Mouse (Mus musculus) ES-E14 (cell line): Measurements from ENCODE around the gene Nr1i3. TPM values are rescaled to one million over a fixed set of nuclear protein-coding genes. Genes with fewer than 3 reads are reported as not detected.
A peak's percentile ranks its signal among the peaks of the same experiment; 100 is the strongest.

Experiments used
- DNase-seq: peaks from one replicate; pipeline ENCODE4 v3.0.0-alpha.2; 2013; ENCODE audit warnings: low read depth, low spot score
- H3K27ac ChIP-seq: 2 replicates; pipeline ENCODE4 v1.5.1; 2012; ENCODE audit warnings: low read depth, mild to moderate bottlenecking, low read length, moderate library complexity, mixed read lengths; ENCODE audit not compliant: poor library complexity, insufficient read depth, severe bottlenecking
- H3K36me3 ChIP-seq: 2 replicates; pipeline ENCODE4 v1.6.1; 2012; ENCODE audit warnings: mild to moderate bottlenecking, low read length, moderate library complexity, mixed read lengths; ENCODE audit not compliant: control insufficient read depth, poor library complexity, insufficient read depth, severe bottlenecking
- H3K4me1 ChIP-seq, 2 experiments: fragments of 150-350 bp in 1 of 2; sonication (generic) in 1 of 2; 2 replicates each; pipeline ENCODE4 v1.6.1; 2012; ENCODE audit warnings: low read length in 2 of 2, mild to moderate bottlenecking in 1 of 2, mixed read lengths in 1 of 2; ENCODE audit not compliant: control insufficient read depth in 2 of 2, insufficient read depth in 2 of 2, poor library complexity in 1 of 2
- H3K4me3 ChIP-seq, 2 experiments: fragments of 150-350 bp in 1 of 2; sonication (generic) in 1 of 2; 2 replicates each; pipeline ENCODE4 v1.5.1; 2012; ENCODE audit warnings: low read length in 2 of 2, low read depth in 1 of 2, mild to moderate bottlenecking in 1 of 2, mixed read lengths in 1 of 2; ENCODE audit not compliant: insufficient read depth in 1 of 2, poor library complexity in 1 of 2, severe bottlenecking in 1 of 2
- H3K9ac ChIP-seq: 2 replicates; pipeline ENCODE4 v1.6.1; 2012; ENCODE audit warnings: low read depth, mild to moderate bottlenecking, low read length, mixed read lengths; ENCODE audit not compliant: poor library complexity, insufficient read depth, severe bottlenecking
- H3K9me3 ChIP-seq: fragments of 150-350 bp; sonication (generic); 2 replicates; pipeline ENCODE4 v1.6.1; 2012; ENCODE audit warnings: low read depth, mild to moderate bottlenecking, low read length; ENCODE audit not compliant: control insufficient read depth, insufficient read depth
- CHD2 ChIP-seq: IDR thresholded peaks from 2 replicates; pipeline ENCODE4 v1.6.1; 2014; ENCODE audit warnings: mild to moderate bottlenecking, low read depth, low read length, inconsistent platforms
- HCFC1 ChIP-seq: IDR thresholded peaks from 2 replicates; pipeline ENCODE4 v1.6.1; 2012; ENCODE audit warnings: low read length, inconsistent platforms, borderline replicate concordance; ENCODE audit not compliant: insufficient read depth
- MAFK ChIP-seq: IDR thresholded peaks from 2 replicates; pipeline ENCODE4 v1.6.1; 2014; ENCODE audit warnings: mild to moderate bottlenecking, low read depth, low read length, inconsistent platforms; ENCODE audit not compliant: insufficient read depth
- ZC3H11A ChIP-seq: IDR thresholded peaks from 2 replicates; pipeline ENCODE4 v1.6.1; 2012; ENCODE audit warnings: low read depth, mild to moderate bottlenecking, inconsistent platforms, low read length, borderline replicate concordance
- ZNF384 ChIP-seq: IDR thresholded peaks from 2 replicates; pipeline ENCODE4 v1.6.1; 2012; ENCODE audit warnings: low read depth, low read length, inconsistent platforms
- in situ Hi-C, 2 experiments: fragments of 600-800 bp; cut with MboI; formaldehyde crosslinking; loops; one replicate each; pipeline ENCODE4 v1.15.1; 2025; ENCODE audit warnings: low sequenced_read_pairs in 2 of 2, inconsistent platforms in 1 of 2; ENCODE audit not compliant: unreplicated experiment in 2 of 2
- total RNA-seq: library from RNA; depleted of rRNA; stranded (reverse); fragments of 300-350 nt; gene quantifications from 2 replicates; pipeline ENCODE4 v1.2.3, GENCODE M21; 2012

Nr1i3 gene
- total RNA-seq, 1 experiment, result 0.71 TPM

GRCm38 (mm10) chr1:171245353-171245752 is 31.6 kb downstream of the Nr1i3 start:
- no peak for DNase-seq
- TF ChIP-seq HCFC1, result no peak
- no peak for TF ChIP-seq ZNF384
- no peak for TF ChIP-seq CHD2
- TF ChIP-seq ZC3H11A, result no peak
- TF ChIP-seq MAFK, result no peak
- H3K9me3 ChIP-seq, result no peaks in the 10 kb centered on the region
- H3K4me1 ChIP-seq, result peaks cover 7 to 18% of the 10 kb centered on the region in 2 experiments
- in situ Hi-C loops, result loop anchor here (10.0 to 25.0 kb wide), 2 partner anchors 131 to 358 kb away; partner anchors contain the start of genes Cfap126 (in 1 of the 2), Dusp12 (in 1 of the 2) and Gm26620 (in 1 of the 2)
- H3K36me3 ChIP-seq, result peaks cover 8% of the 10 kb centered on the region
- no peak overlapping the region for H3K9ac ChIP-seq
- H3K27ac ChIP-seq, result no peak overlapping the region
- H3K4me3 ChIP-seq, result no peak overlapping the region

GRCm38 (mm10) chr1:171246709-171247452 is 33.1 kb downstream of the Nr1i3 start:
- TF ChIP-seq CHD2 (0 out of 2 replicates have a peak, but pooled peaks have one; percentile 36), ZNF384 (no peak), ZC3H11A (no peak; the same call in 1 of the 2 replicates), HCFC1 (peak; percentile 91)

GRCm38 (mm10) chr1:171247453-171247841 is 33.7 kb downstream of the Nr1i3 start:
- Histone ChIP-seq H3K4me1 (peaks cover 5 to 23% of the 10 kb centered on the region in 2 experiments; a peak in 3 of 4 replicates), H3K36me3 (0 out of 2 replicates have a peak, but pooled peaks cover 2% of the 10 kb centered on the region), H3K27ac (peak overlapping the region; percentile 71; the same call in 1 of the 2 replicates), H3K9ac (peak overlapping the region; percentile 71; the same call in 1 of the 2 replicates), H3K9me3 (no peaks in the 10 kb centered on the region), H3K4me3 (peak overlapping the region; percentile 85 to 95)
- no peak for DNase-seq
- in situ Hi-C loops, result loop anchor here (10.0 to 25.0 kb wide), 2 partner anchors 133 to 360 kb away; partner anchors contain the start of genes Cfap126 (in 1 of the 2), Dusp12 (in 1 of the 2) and Gm26620 (in 1 of the 2)
- TF ChIP-seq HCFC1 (no peak), CHD2 (no peak)

More at GRCm38 (mm10) chr1:171246709-171247452, 33.1 kb downstream of the Nr1i3 start:
- Histone ChIP-seq H3K4me3 (peak overlapping the region; percentile 85 to 95), H3K9ac (peak overlapping the region; percentile 97), H3K9me3 (no peaks in the 10 kb centered on the region), H3K27ac (peak overlapping the region; percentile 71; the same call in 1 of the 2 replicates), H3K36me3 (0 out of 2 replicates have a peak, but pooled peaks cover 2% of the 10 kb centered on the region), H3K4me1 (peaks cover 7 to 20% of the 10 kb centered on the region in 2 experiments)
- in situ Hi-C loops, result loop anchor here (10.0 to 25.0 kb wide), 2 partner anchors 132 to 360 kb away; partner anchors contain the start of genes Cfap126 (in 1 of the 2), Dusp12 (in 1 of the 2) and Gm26620 (in 1 of the 2)
- peak; percentile 94 for DNase-seq

GRCm38 (mm10) chr1:171247916-171248315 is 34.1 kb downstream of the Nr1i3 start:
- Histone ChIP-seq H3K27ac (peak overlapping the region; percentile 6; the same call in 1 of the 2 replicates), H3K4me1 (peaks cover 5 to 24% of the 10 kb centered on the region in 2 experiments; a peak in 3 of 4 replicates), H3K9ac (peak overlapping the region; percentile 71; the same call in 1 of the 2 replicates)

More at GRCm38 (mm10) chr1:171247916-171248315, 34.1 kb downstream of the Nr1i3 start:
- peak overlapping the region; percentile 85 to 95; a peak in 3 of 4 replicates for H3K4me3 ChIP-seq
- no peak for DNase-seq
- in situ Hi-C loops, result loop anchor here (10.0 to 25.0 kb wide), 2 partner anchors 133 to 361 kb away; partner anchors contain the start of genes Cfap126 (in 1 of the 2), Dusp12 (in 1 of the 2) and Gm26620 (in 1 of the 2)
- no peaks in the 10 kb centered on the region for H3K9me3 ChIP-seq
- H3K36me3 ChIP-seq, result 0 out of 2 replicates have a peak, but pooled peaks cover 2% of the 10 kb centered on the region
- TF ChIP-seq HCFC1 (no peak), MAFK (no peak), ZC3H11A (no peak), ZNF384 (no peak), CHD2 (no peak)
